Mouse (Mus musculus): ENCODE data around the gene Atp4a. TPM values are rescaled to one million over a fixed set of nuclear protein-coding genes. Genes with fewer than 3 reads are reported as not detected.

Atp4a gene
- total RNA-seq, 1 experiment: 1.4 TPM

- no peak overlapping the region for H3K27ac ChIP-seq (ENCODE audit: insufficient read depth, low read depth, low read length, poor library complexity, severe bottlenecking)
- H3K9ac ChIP-seq (ENCODE audit: insufficient read depth, low read depth, low read length, poor library complexity, severe bottlenecking): no peak overlapping the region
- no peak for DNase-seq (ENCODE audit: low read depth, low spot score)
- H3K9me3 ChIP-seq (ENCODE audit: control insufficient read depth, insufficient read depth, low read depth, low read length): no peaks in the 10 kb centered on the region
- no peaks in the 10 kb centered on the region for H3K4me1 ChIP-seq (ENCODE audit: control insufficient read depth in 2 of 2, insufficient read depth in 2 of 2, low read length in 2 of 2, poor library complexity in 1 of 2)
- no peaks in the 10 kb centered on the region for H3K36me3 ChIP-seq (ENCODE audit: control insufficient read depth, insufficient read depth, low read length, poor library complexity, severe bottlenecking)
- in situ Hi-C loops (cut with MboI; ENCODE audit: low sequenced_read_pairs in 2 of 2, unreplicated experiment in 2 of 2): no loop called here
- TF ChIP-seq ZNF384 (IDR thresholded peaks at IDR 0.05; ENCODE audit: low read depth, low read length): no peak
- no peak for TF ChIP-seq ZC3H11A (IDR thresholded peaks at IDR 0.05; ENCODE audit: borderline replicate concordance, low read depth, low read length)
- no peak for TF ChIP-seq CHD2 (IDR thresholded peaks at IDR 0.05; ENCODE audit: low read depth, low read length)
- no peak for TF ChIP-seq HCFC1 (IDR thresholded peaks at IDR 0.05; ENCODE audit: borderline replicate concordance, insufficient read depth, low read length)
- TF ChIP-seq MAFK (IDR thresholded peaks at IDR 0.05; ENCODE audit: insufficient read depth, low read depth, low read length): no peak
- H3K4me3 ChIP-seq (ENCODE audit: insufficient read depth in 1 of 2, low read depth in 1 of 2, low read length in 2 of 2, poor library complexity in 1 of 2, severe bottlenecking in 1 of 2): no peak overlapping the region
These were observed 23.7 kb upstream of the Atp4a start for GRCm38 (mm10) chr7:30688325-30688724.

- no peak for DNase-seq (ENCODE audit: low read depth, low spot score)
- H3K4me1 ChIP-seq (ENCODE audit: control insufficient read depth in 2 of 2, insufficient read depth in 2 of 2, low read length in 2 of 2, poor library complexity in 1 of 2): peaks cover 0 to 5% of the 10 kb centered on the region in 2 experiments; a peak in 1 of 4 replicates
- H3K36me3 ChIP-seq (ENCODE audit: control insufficient read depth, insufficient read depth, low read length, poor library complexity, severe bottlenecking): no peaks in the 10 kb centered on the region
- no peak overlapping the region for H3K27ac ChIP-seq (ENCODE audit: insufficient read depth, low read depth, low read length, poor library complexity, severe bottlenecking)
- H3K9me3 ChIP-seq (ENCODE audit: control insufficient read depth, insufficient read depth, low read depth, low read length): no peaks in the 10 kb centered on the region
- H3K4me3 ChIP-seq (ENCODE audit: insufficient read depth in 1 of 2, low read depth in 1 of 2, low read length in 2 of 2, poor library complexity in 1 of 2, severe bottlenecking in 1 of 2): no peak overlapping the region
- TF ChIP-seq CHD2 (IDR thresholded peaks at IDR 0.05; ENCODE audit: low read depth, low read length) (no peak), MAFK (IDR thresholded peaks at IDR 0.05; ENCODE audit: insufficient read depth, low read depth, low read length) (no peak), ZC3H11A (IDR thresholded peaks at IDR 0.05; ENCODE audit: borderline replicate concordance, low read depth, low read length) (no peak), HCFC1 (IDR thresholded peaks at IDR 0.05; ENCODE audit: borderline replicate concordance, insufficient read depth, low read length) (no peak), ZNF384 (IDR thresholded peaks at IDR 0.05; ENCODE audit: low read depth, low read length) (no peak)
- no peak overlapping the region for H3K9ac ChIP-seq (ENCODE audit: insufficient read depth, low read depth, low read length, poor library complexity, severe bottlenecking)
- in situ Hi-C loops (cut with MboI; ENCODE audit: low sequenced_read_pairs in 2 of 2, unreplicated experiment in 2 of 2): no loop called here
These were observed 13.9 kb upstream of the Atp4a start for GRCm38 (mm10) chr7:30698101-30698500.

- TF ChIP-seq CHD2 (IDR thresholded peaks at IDR 0.05; ENCODE audit: low read depth, low read length): 0 out of 2 replicates have a peak, but pooled peaks have one; percentile 37
- no peak for TF ChIP-seq ZNF384 (IDR thresholded peaks at IDR 0.05; ENCODE audit: low read depth, low read length)
- H3K9me3 ChIP-seq (ENCODE audit: control insufficient read depth, insufficient read depth, low read depth, low read length): no peaks in the 10 kb centered on the region
- no peaks in the 10 kb centered on the region for H3K36me3 ChIP-seq (ENCODE audit: control insufficient read depth, insufficient read depth, low read length, poor library complexity, severe bottlenecking)
- no peak within 1 kb of the TSS for H3K9ac ChIP-seq (ENCODE audit: insufficient read depth, low read depth, low read length, poor library complexity, severe bottlenecking)
- no peak within 1 kb of the TSS; the same call in 1 of the 2 replicates for H3K27ac ChIP-seq (ENCODE audit: insufficient read depth, low read depth, low read length, poor library complexity, severe bottlenecking)
- in situ Hi-C loops (cut with MboI; ENCODE audit: low sequenced_read_pairs in 2 of 2, unreplicated experiment in 2 of 2): no loop called here
- peaks cover 0 to 5% of the 10 kb centered on the region in 2 experiments; a peak in 1 of 4 replicates for H3K4me1 ChIP-seq (ENCODE audit: control insufficient read depth in 2 of 2, insufficient read depth in 2 of 2, low read length in 2 of 2, poor library complexity in 1 of 2)
- no peak within 1 kb of the TSS for H3K4me3 ChIP-seq (ENCODE audit: insufficient read depth in 1 of 2, low read depth in 1 of 2, low read length in 2 of 2, poor library complexity in 1 of 2, severe bottlenecking in 1 of 2)
- peak; percentile 50 for DNase-seq (ENCODE audit: low read depth, low spot score)
These were observed 13.4 kb upstream of the Atp4a start, which contains the start of gene 2200002J24Rik for GRCm38 (mm10) chr7:30698589-30698988. 2200002J24Rik (plus strand) TSS chr7:30698926.

- Histone ChIP-seq H3K36me3 (ENCODE audit: control insufficient read depth, insufficient read depth, low read length, poor library complexity, severe bottlenecking) (no peaks in the 10 kb centered on the region), H3K4me3 (ENCODE audit: insufficient read depth in 1 of 2, low read depth in 1 of 2, low read length in 2 of 2, poor library complexity in 1 of 2, severe bottlenecking in 1 of 2) (no peak overlapping the region), H3K9me3 (ENCODE audit: control insufficient read depth, insufficient read depth, low read depth, low read length) (no peaks in the 10 kb centered on the region), H3K9ac (ENCODE audit: insufficient read depth, low read depth, low read length, poor library complexity, severe bottlenecking) (no peak overlapping the region), H3K4me1 (ENCODE audit: control insufficient read depth in 2 of 2, insufficient read depth in 2 of 2, low read length in 2 of 2, poor library complexity in 1 of 2) (no peaks in the 10 kb centered on the region), H3K27ac (ENCODE audit: insufficient read depth, low read depth, low read length, poor library complexity, severe bottlenecking) (no peak overlapping the region)
- DNase-seq (ENCODE audit: low read depth, low spot score): no peak
- in situ Hi-C loops (cut with MboI; ENCODE audit: low sequenced_read_pairs in 2 of 2, unreplicated experiment in 2 of 2): no loop called here
- TF ChIP-seq HCFC1 (IDR thresholded peaks at IDR 0.05; ENCODE audit: borderline replicate concordance, insufficient read depth, low read length) (no peak), CHD2 (IDR thresholded peaks at IDR 0.05; ENCODE audit: low read depth, low read length) (no peak), ZNF384 (IDR thresholded peaks at IDR 0.05; ENCODE audit: low read depth, low read length) (no peak)
These were observed 5.7 kb upstream of the Atp4a start for GRCm38 (mm10) chr7:30706214-30706882.

GRCm38 (mm10) chr7:30707441-30707840 lies 4.6 kb upstream of the Atp4a start:
- TF ChIP-seq CHD2 (IDR thresholded peaks at IDR 0.05; ENCODE audit: low read depth, low read length): no peak
- TF ChIP-seq ZC3H11A (IDR thresholded peaks at IDR 0.05; ENCODE audit: borderline replicate concordance, low read depth, low read length): no peak
- TF ChIP-seq ZNF384 (IDR thresholded peaks at IDR 0.05; ENCODE audit: low read depth, low read length): no peak
- TF ChIP-seq HCFC1 (IDR thresholded peaks at IDR 0.05; ENCODE audit: borderline replicate concordance, insufficient read depth, low read length): no peak
- no peak overlapping the region for H3K27ac ChIP-seq (ENCODE audit: insufficient read depth, low read depth, low read length, poor library complexity, severe bottlenecking)

More at GRCm38 (mm10) chr7:30707441-30707840, 4.6 kb upstream of the Atp4a start:
- no peaks in the 10 kb centered on the region for H3K36me3 ChIP-seq (ENCODE audit: control insufficient read depth, insufficient read depth, low read length, poor library complexity, severe bottlenecking)
- no peak overlapping the region for H3K4me3 ChIP-seq (ENCODE audit: insufficient read depth in 1 of 2, low read depth in 1 of 2, low read length in 2 of 2, poor library complexity in 1 of 2, severe bottlenecking in 1 of 2)
- H3K9ac ChIP-seq (ENCODE audit: insufficient read depth, low read depth, low read length, poor library complexity, severe bottlenecking): no peak overlapping the region
- no peaks in the 10 kb centered on the region for H3K9me3 ChIP-seq (ENCODE audit: control insufficient read depth, insufficient read depth, low read depth, low read length)
- in situ Hi-C loops (cut with MboI; ENCODE audit: low sequenced_read_pairs in 2 of 2, unreplicated experiment in 2 of 2): no loop called here
- no peaks in the 10 kb centered on the region for H3K4me1 ChIP-seq (ENCODE audit: control insufficient read depth in 2 of 2, insufficient read depth in 2 of 2, low read length in 2 of 2, poor library complexity in 1 of 2)
- DNase-seq (ENCODE audit: low read depth, low spot score): no peak

All from ES-E14 (cell line).